Mouse (Mus musculus): ENCODE measurements at regions not wholly inside any gene's neighbourhood (a gene's known extent, or its start where the extent isn't known, plus 50 kb on each side); places are given as distances from the start of the nearest gene placed in this dataset.

- DNase-seq (ENCODE audit: low spot score in 2 of 2), result no peak
Measured at GRCm38 (mm10) chr13:107540784-107541634, 503.2 kb upstream of the Smim15 start.

- DNase-seq (ENCODE audit: low spot score in 2 of 2), result no peak
Measured at GRCm38 (mm10) chr13:107540305-107540704, 503.9 kb upstream of the Smim15 start.

GRCm38 (mm10) chr13:107539867-107540266 is 504.4 kb upstream of the Smim15 start:
- DNase-seq (ENCODE audit: low spot score in 2 of 2), result no peak

GRCm38 (mm10) chr13:107539326-107539725 is 504.9 kb upstream of the Smim15 start:
- no peak for DNase-seq (ENCODE audit: low spot score in 2 of 2)

GRCm38 (mm10) chr13:107535213-107535612 is 509.0 kb upstream of the Smim15 start:
- DNase-seq (ENCODE audit: low spot score in 2 of 2), result no peak

- no peak for DNase-seq (ENCODE audit: low spot score in 2 of 2)
Measured at GRCm38 (mm10) chr13:107533323-107533722, 510.9 kb upstream of the Smim15 start.

- DNase-seq (ENCODE audit: low spot score in 2 of 2), result no peak
Measured at GRCm38 (mm10) chr13:107531528-107531927, 509.6 kb upstream of the Kif2a start.

- DNase-seq (ENCODE audit: low spot score in 2 of 2), result no peak
Measured at GRCm38 (mm10) chr13:107531026-107531425, 509.1 kb upstream of the Kif2a start.

- no peak for DNase-seq (ENCODE audit: low spot score in 2 of 2)
Measured at GRCm38 (mm10) chr13:107530392-107530791, 508.5 kb upstream of the Kif2a start.

GRCm38 (mm10) chr13:107528724-107529456 is 507.0 kb upstream of the Kif2a start:
- no peak for DNase-seq (ENCODE audit: low spot score in 2 of 2)

- no peak for DNase-seq (ENCODE audit: low spot score in 2 of 2)
Measured at GRCm38 (mm10) chr13:107522942-107523341, 501.0 kb upstream of the Kif2a start.

- DNase-seq (ENCODE audit: low spot score in 2 of 2), result peak in 1 of 2 experiments; percentile 12
Measured at GRCm38 (mm10) chr13:107514236-107514635, 492.3 kb upstream of the Kif2a start.

- DNase-seq (ENCODE audit: low spot score in 2 of 2), result no peak
Measured at GRCm38 (mm10) chr13:107513274-107514146, 491.6 kb upstream of the Kif2a start.

- no peak for DNase-seq (ENCODE audit: low spot score in 2 of 2)
Measured at GRCm38 (mm10) chr13:107507336-107507735, 485.4 kb upstream of the Kif2a start.

GRCm38 (mm10) chr13:107506832-107507231 is 484.9 kb upstream of the Kif2a start:
- DNase-seq (ENCODE audit: low spot score in 2 of 2), result no peak

GRCm38 (mm10) chr13:107505318-107505717 is 483.4 kb upstream of the Kif2a start:
- DNase-seq (ENCODE audit: low spot score in 2 of 2), result no peak

- no peak for DNase-seq (ENCODE audit: low spot score in 2 of 2)
Measured at GRCm38 (mm10) chr13:107502261-107502660, 480.3 kb upstream of the Kif2a start.

- DNase-seq (ENCODE audit: low spot score in 2 of 2), result no peak
Measured at GRCm38 (mm10) chr13:107500776-107501489, 479.0 kb upstream of the Kif2a start.

- DNase-seq (ENCODE audit: low spot score in 2 of 2), result no peak
Measured at GRCm38 (mm10) chr13:107499296-107499695, 477.4 kb upstream of the Kif2a start.

GRCm38 (mm10) chr13:107495161-107495732 is 473.3 kb upstream of the Kif2a start:
- DNase-seq (ENCODE audit: low spot score in 2 of 2), result no peak

- peak; percentile 14 to 22 for DNase-seq (ENCODE audit: low spot score in 2 of 2)
Measured at GRCm38 (mm10) chr13:107493765-107494164, 471.8 kb upstream of the Kif2a start.

Data from urinary bladder, postnatal 36 days (tissue).